Mouse (Mus musculus): ENCODE results near the gene Rfpl4. TPM values are rescaled to one million over a fixed set of nuclear protein-coding genes. Genes with fewer than 3 reads are reported as not detected.
A peak's percentile ranks its signal among the peaks of the same experiment; 100 is the strongest.
"Not testable (repeated sequence)": the region's sequence is repeated elsewhere in the genome, so short reads cannot be mapped to it uniquely, and the experiment has no call there.

Rfpl4 gene
- polyA plus RNA-seq, 1 experiment, result not detected

DNA sequence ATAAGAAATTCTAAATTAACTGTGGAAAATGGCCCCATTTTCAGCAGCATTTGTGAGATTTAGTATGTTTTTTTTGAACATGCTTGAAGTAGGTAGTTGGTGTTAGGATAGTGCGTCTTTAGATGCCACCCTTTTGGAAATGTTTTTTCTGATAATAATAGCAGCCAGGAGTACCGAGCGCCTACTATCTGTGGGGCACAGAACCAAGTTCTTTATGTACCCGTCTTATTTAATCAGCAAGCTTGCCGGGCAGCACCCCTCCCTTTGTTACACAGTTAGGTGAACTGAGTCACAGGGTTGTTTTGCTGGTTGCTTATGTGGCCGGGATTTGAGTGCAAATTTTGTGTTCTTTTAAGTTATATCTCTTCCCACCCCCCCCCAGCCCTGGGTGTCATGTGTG, 35.5 kb downstream of the Rfpl4 start:
- Histone ChIP-seq H3K4me3 (peak overlapping the region; percentile 48), H3K27me3 (ENCODE audit: control insufficient read depth, insufficient read depth, insufficient read length) (no peaks in the 10 kb centered on the region), H3K36me3 (ENCODE audit: control insufficient read depth, insufficient read depth) (peaks cover 34% of the 10 kb centered on the region), H3ac (ENCODE audit: control insufficient read depth, insufficient read length) (peak overlapping the region; percentile 74), H3K4me2 (ENCODE audit: low read depth) (peak overlapping the region; percentile 77), H3K79me2 (ENCODE audit: control insufficient read depth, insufficient read depth) (peaks cover 61% of the 10 kb centered on the region)
- no peak for TF ChIP-seq MYOG (IDR thresholded peaks at IDR 0.05; ENCODE audit: control insufficient read depth in 1 of 3, insufficient read depth in 1 of 3, insufficient read length in 2 of 3, low read depth in 2 of 3)
- no peak for TF ChIP-seq POLR2A (IDR thresholded peaks at IDR 0.05; ENCODE audit: insufficient read length, low read depth)
- TF ChIP-seq REST (IDR thresholded peaks at IDR 0.05; ENCODE audit: insufficient read depth, insufficient read length), result no peak
- no peak for TF ChIP-seq CEBPB (IDR thresholded peaks at IDR 0.05; ENCODE audit: insufficient read depth, poor library complexity, severe bottlenecking)
- no peak for TF ChIP-seq MAX (IDR thresholded peaks at IDR 0.05; ENCODE audit: low read depth)
- no peak for TF ChIP-seq E2F4 (IDR thresholded peaks at IDR 0.05; ENCODE audit: insufficient read depth)

GRCm38 (mm10) chr7:5080815-5081214, 35.9 kb downstream of the Rfpl4 start:
- Histone ChIP-seq H3K27me3 (ENCODE audit: control insufficient read depth, insufficient read depth, insufficient read length) (no peaks in the 10 kb centered on the region), H3ac (ENCODE audit: control insufficient read depth, insufficient read length) (peak overlapping the region; percentile 74), H3K79me2 (ENCODE audit: control insufficient read depth, insufficient read depth) (peaks cover 59% of the 10 kb centered on the region), H3K4me3 (peak overlapping the region; percentile 48), H3K36me3 (ENCODE audit: control insufficient read depth, insufficient read depth) (peaks cover 36% of the 10 kb centered on the region), H3K4me2 (ENCODE audit: low read depth) (peak overlapping the region; percentile 77)
- TF ChIP-seq USF1 (IDR thresholded peaks at IDR 0.05; ENCODE audit: low read depth) (no peak), POLR2AphosphoS2 (IDR thresholded peaks at IDR 0.05; ENCODE audit: insufficient read length, low read depth) (no peak), MYOD1 (IDR thresholded peaks at IDR 0.05; ENCODE audit: control insufficient read depth in 1 of 3, insufficient read length in 2 of 3, low read depth in 2 of 3) (no peak), CEBPB (IDR thresholded peaks at IDR 0.05; ENCODE audit: insufficient read depth, poor library complexity, severe bottlenecking) (no peak), TCF12 (IDR thresholded peaks at IDR 0.05; ENCODE audit: insufficient read depth, poor library complexity, severe bottlenecking) (no peak), SRF (IDR thresholded peaks at IDR 0.05; ENCODE audit: control insufficient read depth, insufficient read length, low read depth) (no peak), MYOG (IDR thresholded peaks at IDR 0.05; ENCODE audit: control insufficient read depth in 1 of 3, insufficient read depth in 1 of 3, insufficient read length in 2 of 3, low read depth in 2 of 3) (no peak), REST (IDR thresholded peaks at IDR 0.05; ENCODE audit: insufficient read depth, insufficient read length) (no peak), MAX (IDR thresholded peaks at IDR 0.05; ENCODE audit: low read depth) (no peak), POLR2A (IDR thresholded peaks at IDR 0.05; ENCODE audit: insufficient read length, low read depth) (no peak), TCF3 (IDR thresholded peaks at IDR 0.05; ENCODE audit: insufficient read length, low read depth) (no peak), E2F4 (IDR thresholded peaks at IDR 0.05; ENCODE audit: insufficient read depth) (no peak)

DNA sequence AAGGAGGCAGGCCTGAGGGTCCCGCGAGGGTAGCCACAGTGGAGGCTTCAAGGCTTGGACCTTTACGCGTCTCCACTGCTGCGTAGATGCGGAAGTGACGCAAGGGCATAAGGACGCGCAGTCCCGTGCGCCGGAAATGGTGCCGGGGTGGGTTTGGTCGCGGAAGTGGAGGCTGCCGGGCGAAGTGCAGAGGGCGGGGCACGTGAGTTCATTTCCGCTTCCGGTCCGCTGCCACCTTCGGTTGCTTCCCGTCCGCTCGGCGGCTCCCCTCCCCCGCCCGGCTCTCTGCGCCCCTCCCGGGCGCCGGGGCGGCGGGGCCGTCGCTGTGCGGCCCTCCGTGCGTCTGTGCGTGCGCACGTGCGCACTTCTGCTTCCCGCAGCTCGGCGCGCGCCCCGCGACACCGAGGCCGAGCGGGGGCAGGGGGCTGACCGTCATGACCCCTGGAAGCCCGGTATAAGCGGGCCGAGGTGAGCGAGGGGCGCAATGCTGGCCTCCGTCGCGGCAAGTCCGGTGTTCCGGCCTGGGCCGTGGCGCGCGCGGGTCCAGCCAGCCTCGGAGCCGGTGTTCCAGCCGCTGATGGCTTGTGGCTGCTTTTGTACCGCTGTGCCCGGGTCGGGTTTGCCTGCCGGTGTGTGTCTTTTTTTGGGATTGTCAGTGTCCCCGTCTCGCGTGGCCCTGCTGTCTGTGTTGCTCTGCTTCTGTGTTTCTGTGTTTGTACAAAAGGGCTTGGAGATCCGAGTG, 36.6 kb downstream of the Rfpl4 start, which contains the start of gene Epn1:
TSS of gene Epn1 (plus strand) at position 226 of the 742 bp plus-strand sequence.
- Histone ChIP-seq H3K79me2 (ENCODE audit: control insufficient read depth, insufficient read depth) (peaks cover 53% of the 10 kb centered on the region), H3ac (ENCODE audit: control insufficient read depth, insufficient read length) (peak within 1 kb of the TSS; percentile 74), H3K4me3 (peak within 1 kb of the TSS; percentile 48), H3K4me2 (ENCODE audit: low read depth) (peak within 1 kb of the TSS; percentile 77), H3K36me3 (ENCODE audit: control insufficient read depth, insufficient read depth) (peaks cover 36% of the 10 kb centered on the region), H3K27me3 (ENCODE audit: control insufficient read depth, insufficient read depth, insufficient read length) (no peaks in the 10 kb centered on the region)
- TF ChIP-seq REST (IDR thresholded peaks at IDR 0.05; ENCODE audit: insufficient read depth, insufficient read length) (no peak), USF1 (IDR thresholded peaks at IDR 0.05; ENCODE audit: low read depth) (peak; percentile 11), MYOD1 (IDR thresholded peaks at IDR 0.05; ENCODE audit: control insufficient read depth in 1 of 3, insufficient read length in 2 of 3, low read depth in 2 of 3) (peak in 1 of 3 experiments; percentile 8), POLR2A (IDR thresholded peaks at IDR 0.05; ENCODE audit: insufficient read length, low read depth) (peak; percentile 68), SRF (IDR thresholded peaks at IDR 0.05; ENCODE audit: control insufficient read depth, insufficient read length, low read depth) (no peak), POLR2AphosphoS2 (IDR thresholded peaks at IDR 0.05; ENCODE audit: insufficient read length, low read depth) (peak; percentile 100)

GRCm38 (mm10) chr7:5079365-5080009, 37.3 kb downstream of the Rfpl4 start:
- not testable (repeated sequence) for H3K27me3 ChIP-seq (ENCODE audit: control insufficient read depth, insufficient read depth, insufficient read length)
- peaks cover 46% of the 10 kb centered on the region for H3K79me2 ChIP-seq (ENCODE audit: control insufficient read depth, insufficient read depth)
- peak overlapping the region; percentile 74 for H3ac ChIP-seq (ENCODE audit: control insufficient read depth, insufficient read length)
- peak overlapping the region; percentile 48 for H3K4me3 ChIP-seq
- H3K4me2 ChIP-seq (ENCODE audit: low read depth), result peak overlapping the region; percentile 60
- H3K36me3 ChIP-seq (ENCODE audit: control insufficient read depth, insufficient read depth), result peaks cover 38% of the 10 kb centered on the region

GRCm38 (mm10) chr7:5076931-5077330, 39.8 kb downstream of the Rfpl4 start:
- no peak overlapping the region for H3ac ChIP-seq (ENCODE audit: control insufficient read depth, insufficient read length)
- peaks cover 49% of the 10 kb centered on the region for H3K36me3 ChIP-seq (ENCODE audit: control insufficient read depth, insufficient read depth)
- TF ChIP-seq SRF (IDR thresholded peaks at IDR 0.05; ENCODE audit: control insufficient read depth, insufficient read length, low read depth) (no peak), MAX (IDR thresholded peaks at IDR 0.05; ENCODE audit: low read depth) (no peak), MYOD1 (IDR thresholded peaks at IDR 0.05; ENCODE audit: control insufficient read depth in 1 of 3, insufficient read length in 2 of 3, low read depth in 2 of 3) (no peak), TCF3 (IDR thresholded peaks at IDR 0.05; ENCODE audit: insufficient read length, low read depth) (no peak), TCF12 (IDR thresholded peaks at IDR 0.05; ENCODE audit: insufficient read depth, poor library complexity, severe bottlenecking) (no peak), POLR2A (IDR thresholded peaks at IDR 0.05; ENCODE audit: insufficient read length, low read depth) (no peak), CEBPB (IDR thresholded peaks at IDR 0.05; ENCODE audit: insufficient read depth, poor library complexity, severe bottlenecking) (no peak), USF1 (IDR thresholded peaks at IDR 0.05; ENCODE audit: low read depth) (no peak), E2F4 (IDR thresholded peaks at IDR 0.05; ENCODE audit: insufficient read depth) (no peak), POLR2AphosphoS2 (IDR thresholded peaks at IDR 0.05; ENCODE audit: insufficient read length, low read depth) (no peak), MYOG (IDR thresholded peaks at IDR 0.05; ENCODE audit: control insufficient read depth in 1 of 3, insufficient read depth in 1 of 3, insufficient read length in 2 of 3, low read depth in 2 of 3) (no peak), REST (IDR thresholded peaks at IDR 0.05; ENCODE audit: insufficient read depth, insufficient read length) (no peak)
- H3K79me2 ChIP-seq (ENCODE audit: control insufficient read depth, insufficient read depth), result peaks cover 41% of the 10 kb centered on the region
- no peaks in the 10 kb centered on the region for H3K27me3 ChIP-seq (ENCODE audit: control insufficient read depth, insufficient read depth, insufficient read length)
- no peak overlapping the region for H3K4me3 ChIP-seq
- H3K4me2 ChIP-seq (ENCODE audit: low read depth), result no peak overlapping the region

Data from myocyte (in vitro differentiated cells).